Mouse (Mus musculus): ENCODE data around the gene Lcmt2.
"Not testable (repeated sequence)": the region's sequence is repeated elsewhere in the genome, so short reads cannot be mapped to it uniquely, and the experiment has no call there.

The Lcmt2 gene

GRCm38 (mm10) chr2:121140018-121140882 is at the start of gene Lcmt2, which contains the start of gene Adal:
TSS of gene Lcmt2 (minus strand) at chr2:121140653.
TSS of gene Adal (plus strand) at chr2:121140428.
- DNase-seq, result peak; percentile 88 to 98

GRCm38 (mm10) chr2:121188530-121188929 is 48.1 kb upstream of the Lcmt2 start:
- DNase-seq, result no peak

- peak in 1 of 2 experiments; percentile 12 for DNase-seq
Measured at GRCm38 (mm10) chr2:121184142-121184541, 43.7 kb upstream of the Lcmt2 start.

GRCm38 (mm10) chr2:121183431-121183830 is 43.0 kb upstream of the Lcmt2 start:
- DNase-seq, result peak; percentile 83 to 87

GRCm38 (mm10) chr2:121178828-121179479 is 38.5 kb upstream of the Lcmt2 start:
- DNase-seq, result no peak

- peak; percentile 88 to 92 for DNase-seq
Measured at GRCm38 (mm10) chr2:121170980-121171742, 30.7 kb upstream of the Lcmt2 start, which contains the start of gene Zscan29. TSS of gene Zscan29 (minus strand) at chr2:121171125.

GRCm38 (mm10) chr2:121170481-121170971 is 30.1 kb upstream of the Lcmt2 start, which contains the start of gene Tubgcp4:
TSS of gene Tubgcp4 (plus strand) at chr2:121170654.
- no peak for DNase-seq

- DNase-seq, result peak; percentile 28 to 40
Measured at GRCm38 (mm10) chr2:121169902-121170301, 29.4 kb upstream of the Lcmt2 start.

- no peak for DNase-seq
Measured at GRCm38 (mm10) chr2:121169173-121169572, 28.7 kb upstream of the Lcmt2 start.

- no peak for DNase-seq
Measured at GRCm38 (mm10) chr2:121153100-121153499, 12.6 kb upstream of the Lcmt2 start.

- DNase-seq, result no peak
Measured at GRCm38 (mm10) chr2:121149679-121150078, 9.2 kb upstream of the Lcmt2 start.

GRCm38 (mm10) chr2:121142415-121142814 is 2.0 kb upstream of the Lcmt2 start:
- DNase-seq, result no peak

GRCm38 (mm10) chr2:121141216-121142035 is 973 bp upstream of the Lcmt2 start:
- DNase-seq, result peak in 1 of 2 experiments; percentile 16

GRCm38 (mm10) chr2:121139266-121140017 is 1.0 kb downstream of the Lcmt2 start:
- DNase-seq, result peak; percentile 51 to 63

- no peak for DNase-seq
Measured at GRCm38 (mm10) chr2:121137371-121137770, 3.1 kb downstream of the Lcmt2 start.

GRCm38 (mm10) chr2:121132822-121133221 is 7.6 kb downstream of the Lcmt2 start:
- no peak for DNase-seq

GRCm38 (mm10) chr2:121128865-121129620 is 11.4 kb downstream of the Lcmt2 start:
- DNase-seq, result no peak

- no peak for DNase-seq
Measured at GRCm38 (mm10) chr2:121127536-121127935, 12.9 kb downstream of the Lcmt2 start.

- not testable (repeated sequence) for DNase-seq
Measured at GRCm38 (mm10) chr2:121126302-121126701, 14.2 kb downstream of the Lcmt2 start.

- no peak for DNase-seq
Measured at GRCm38 (mm10) chr2:121119260-121119659, 21.2 kb downstream of the Lcmt2 start.
